Mouse (Mus musculus) urinary bladder, postnatal 14 days (tissue): Measurements from ENCODE around the gene Rpf1.
A peak's percentile ranks its signal among the peaks of the same experiment; 100 is the strongest.

ENCODE experiments used
- DNase-seq: peaks from one replicate; pipeline ENCODE4 v3.0.0; 2021; ENCODE audit warnings: low spot score

Gene Rpf1

GRCm38 (mm10) chr3:146500003-146500809 lies 21.0 kb downstream of the Rpf1 start:
- peak; percentile 55 for DNase-seq

- peak; percentile 90 for DNase-seq
These were observed 21.7 kb downstream of the Rpf1 start, which contains the start of the genes Spata1 and Gng5 for GRCm38 (mm10) chr3:146499431-146500002. Spata1 (minus strand) TSS chr3:146499753. Gng5 (plus strand) TSS chr3:146499807.

- DNase-seq: no peak
These were observed 22.2 kb downstream of the Rpf1 start for GRCm38 (mm10) chr3:146498989-146499388.

- no peak for DNase-seq
These were observed 26.3 kb downstream of the Rpf1 start for GRCm38 (mm10) chr3:146494941-146495340.

- no peak for DNase-seq
These were observed 34.8 kb downstream of the Rpf1 start for GRCm38 (mm10) chr3:146486464-146486863.

- DNase-seq: no peak
These were observed 39.2 kb downstream of the Rpf1 start for GRCm38 (mm10) chr3:146482044-146482443.

GRCm38 (mm10) chr3:146474428-146474827 lies 46.8 kb downstream of the Rpf1 start:
- no peak for DNase-seq

- DNase-seq: no peak
These were observed 47.5 kb downstream of the Rpf1 start for GRCm38 (mm10) chr3:146473741-146474140.

- no peak for DNase-seq
These were observed 48.6 kb downstream of the Rpf1 start for GRCm38 (mm10) chr3:146472657-146473056.

- DNase-seq: no peak
These were observed 52.0 kb downstream of the Rpf1 start for GRCm38 (mm10) chr3:146469226-146469625.

- DNase-seq: no peak
These were observed 58.3 kb downstream of the Rpf1 start for GRCm38 (mm10) chr3:146462939-146463338.
